Mouse (Mus musculus) gastrocnemius, adult 18-20 months (tissue): ENCODE measurements around the gene H2al1g. TPM values are rescaled to one million over a fixed set of nuclear protein-coding genes. Genes with fewer than 3 reads are reported as not detected.

Experiments
- total RNA-seq, 2 experiments: library from RNA; stranded (reverse); gene quantifications; 2 replicates each; pipeline ENCODE4 v1.2.3; 2021

Gene H2al1g
- total RNA-seq, 2 experiments from 2014 or later, result not detected

Other genes with a start within 250 kb of the H2al1g start
- not detected for gene H2al1a, start 19.0 kb upstream of the H2al1g start, total RNA-seq
- not detected for gene H2al1b, start 15.8 kb upstream of the H2al1g start, total RNA-seq
- gene H2al1c, start 12.6 kb upstream of the H2al1g start, total RNA-seq, result not detected
- not detected for gene H2al1d, start 9.4 kb upstream of the H2al1g start, total RNA-seq
- not detected for gene H2al1e, start 6.3 kb upstream of the H2al1g start, total RNA-seq
- gene H2al1f, start 3.1 kb upstream of the H2al1g start, total RNA-seq, result not detected
- not detected for gene H2al1h, start 3.2 kb downstream of the H2al1g start, total RNA-seq
- not detected for gene H2al1i, start 6.4 kb downstream of the H2al1g start, total RNA-seq
- not detected for gene H2al1j, start 9.6 kb downstream of the H2al1g start, total RNA-seq